Mouse (Mus musculus): ENCODE results near the gene Bckdha. TPM values are rescaled to one million over a fixed set of nuclear protein-coding genes. Genes with fewer than 3 reads are reported as not detected.

The Bckdha gene
- polyA plus RNA-seq, 1 experiment from 2014 or later: 96.3 TPM

DNA sequence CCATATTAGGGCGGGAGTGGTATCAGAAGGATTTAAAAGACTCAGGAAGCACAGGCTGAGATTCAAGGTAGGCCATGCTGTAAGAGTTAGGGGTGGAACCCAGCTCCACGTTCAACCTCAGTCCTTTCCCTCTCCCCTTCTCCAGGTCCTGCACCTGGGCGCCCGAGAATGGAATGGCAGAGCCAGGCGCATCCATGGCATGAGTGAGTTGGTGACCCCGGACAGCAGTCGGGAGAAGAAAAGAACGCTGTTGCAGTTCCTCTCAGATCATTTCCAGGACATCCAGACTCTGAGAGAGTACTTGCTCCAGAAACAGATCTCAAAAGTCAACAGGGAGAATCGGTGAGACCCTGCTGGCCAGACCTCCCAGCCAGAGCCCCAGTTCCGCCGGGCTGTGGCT lies 38.0 kb downstream of the Bckdha start:
- no peak overlapping the region for H3K4me2 ChIP-seq (ENCODE audit: low read length)
- no peaks in the 10 kb centered on the region for H3K9me3 ChIP-seq (replicated peaks; ENCODE audit: low read length)
- no peak overlapping the region for H3K4me3 ChIP-seq (replicated peaks; ENCODE audit: low read depth, low read length)
- no peak for TF ChIP-seq CTCF (IDR thresholded peaks at IDR 0.05; ENCODE audit: low read depth)
- no peaks in the 10 kb centered on the region for H3K27me3 ChIP-seq (ENCODE audit: insufficient read depth, low read length)
- no peak overlapping the region for H3K9ac ChIP-seq (ENCODE audit: low read depth, low read length)
- 0 out of 2 replicates have a peak, but pooled peaks cover 6% of the 10 kb centered on the region for H3K4me1 ChIP-seq (replicated peaks; ENCODE audit: insufficient read depth, low read length)
- DNase-seq (ENCODE audit: low spot score): no peak
- no peak overlapping the region for H3K27ac ChIP-seq
- ATAC-seq (replicated peaks; ENCODE audit: low FRiP score, low read depth): no peak
- peaks cover 8% of the 10 kb centered on the region; the same call in 1 of the 2 replicates for H3K36me3 ChIP-seq (ENCODE audit: insufficient read depth, low read length)
- WGBS: 87% methylated on average over 11 of the region's 11 CpGs

- DNase-seq (ENCODE audit: low spot score): no peak
- 0 out of 2 replicates have a peak, but pooled peaks cover 6% of the 10 kb centered on the region for H3K4me1 ChIP-seq (replicated peaks; ENCODE audit: insufficient read depth, low read length)
- WGBS: 84% methylated on average over 5 of the region's 5 CpGs
- no peaks in the 10 kb centered on the region for H3K27me3 ChIP-seq (ENCODE audit: insufficient read depth, low read length)
- H3K4me3 ChIP-seq (replicated peaks; ENCODE audit: low read depth, low read length): peak overlapping the region; percentile 55
- no peak for TF ChIP-seq CTCF (IDR thresholded peaks at IDR 0.05; ENCODE audit: low read depth)
- 0 out of 2 replicates have a peak overlapping the region, but pooled peaks have one; percentile 53 for H3K9ac ChIP-seq (ENCODE audit: low read depth, low read length)
- peaks cover 6% of the 10 kb centered on the region; the same call in 1 of the 2 replicates for H3K36me3 ChIP-seq (ENCODE audit: insufficient read depth, low read length)
- ATAC-seq (replicated peaks; ENCODE audit: low FRiP score, low read depth): no peak
- no peaks in the 10 kb centered on the region for H3K9me3 ChIP-seq (replicated peaks; ENCODE audit: low read length)
- H3K27ac ChIP-seq: peak overlapping the region; percentile 87; the same call in 1 of the 2 replicates
- H3K4me2 ChIP-seq (ENCODE audit: low read length): peak overlapping the region; percentile 53
Measured at GRCm38 (mm10) chr7:25620101-25620500, 38.7 kb downstream of the Bckdha start.

DNA sequence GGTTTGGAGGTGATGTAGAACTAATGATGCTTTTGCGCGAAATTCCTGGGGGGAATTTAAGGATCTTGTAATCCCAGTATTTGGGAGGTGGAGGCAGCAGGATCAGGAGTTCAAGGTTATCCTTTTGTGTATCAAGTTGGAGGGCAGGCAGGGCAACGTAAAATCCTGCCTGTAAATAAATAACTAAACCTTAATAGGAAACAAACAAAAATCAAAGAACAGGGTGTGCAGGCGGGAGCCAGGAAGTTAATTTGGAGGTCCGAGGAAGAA lies 39.1 kb downstream of the Bckdha start:
- peaks cover 3% of the 10 kb centered on the region; the same call in 1 of the 2 replicates for H3K36me3 ChIP-seq (ENCODE audit: insufficient read depth, low read length)
- no peak for TF ChIP-seq CTCF (IDR thresholded peaks at IDR 0.05; ENCODE audit: low read depth)
- H3K27me3 ChIP-seq (ENCODE audit: insufficient read depth, low read length): no peaks in the 10 kb centered on the region
- no peak for ATAC-seq (replicated peaks; ENCODE audit: low FRiP score, low read depth)
- H3K4me2 ChIP-seq (ENCODE audit: low read length): peak overlapping the region; percentile 53
- 0 out of 2 replicates have a peak, but pooled peaks cover 6% of the 10 kb centered on the region for H3K4me1 ChIP-seq (replicated peaks; ENCODE audit: insufficient read depth, low read length)
- H3K4me3 ChIP-seq (replicated peaks; ENCODE audit: low read depth, low read length): peak overlapping the region; percentile 55
- peak overlapping the region; percentile 87 for H3K27ac ChIP-seq
- peak overlapping the region; percentile 53 for H3K9ac ChIP-seq (ENCODE audit: low read depth, low read length)
- WGBS: 14% methylated on average over 5 of the region's 5 CpGs
- DNase-seq (ENCODE audit: low spot score): no peak
- H3K9me3 ChIP-seq (replicated peaks; ENCODE audit: low read length): no peaks in the 10 kb centered on the region

DNA sequence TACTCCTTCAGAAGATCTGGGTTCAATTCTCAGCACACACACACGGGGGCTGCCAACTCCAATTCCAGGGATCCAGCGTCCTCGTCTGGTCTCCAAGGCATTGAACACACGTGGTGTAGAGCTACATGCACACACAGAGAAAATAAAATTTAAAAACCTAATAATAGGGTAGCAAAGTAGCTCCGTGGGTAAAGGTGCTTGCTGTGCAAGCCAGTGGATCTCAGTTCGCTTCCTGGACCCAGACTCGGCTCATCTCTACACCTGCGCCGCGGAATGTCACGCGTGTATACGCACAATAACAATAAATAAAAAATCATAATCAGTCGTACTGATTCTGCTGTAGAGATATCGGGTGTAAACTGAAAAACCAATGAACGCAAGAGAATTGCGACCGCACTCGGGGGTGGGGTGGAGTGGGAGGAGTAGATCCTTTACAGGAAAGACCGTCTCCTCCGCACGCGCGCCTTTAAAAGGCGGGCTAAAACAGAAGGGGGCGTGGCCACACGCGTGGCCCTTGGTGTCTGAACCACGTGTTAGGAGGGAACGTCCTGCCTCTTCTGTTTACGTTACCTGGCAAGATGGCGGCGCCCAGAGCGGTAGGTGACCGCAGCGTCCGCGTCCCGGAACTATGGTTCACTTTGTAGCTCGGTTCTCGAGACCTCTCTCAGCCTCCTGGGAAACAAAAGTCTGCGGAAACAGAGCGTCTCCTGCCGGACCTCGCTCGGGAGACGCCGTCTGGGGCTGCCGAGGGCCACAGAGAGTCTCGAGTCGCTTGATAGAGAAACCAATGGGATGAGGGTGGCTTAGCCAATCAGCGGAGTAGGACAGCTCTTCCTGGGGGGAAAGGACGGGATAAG lies 39.7 kb downstream of the Bckdha start, which contains the start of gene Dmac2:
Gene Dmac2 (plus strand): TSS at position 550 of the 857 bp plus-strand sequence.
- H3K36me3 ChIP-seq (ENCODE audit: insufficient read depth, low read length): peaks cover 3% of the 10 kb centered on the region; the same call in 1 of the 2 replicates
- 1% methylated on average over 53 of the region's 53 CpGs for WGBS
- H3K9ac ChIP-seq (ENCODE audit: low read depth, low read length): peak within 1 kb of the TSS; percentile 53
- no peak; the same call in 1 of the 2 replicates for TF ChIP-seq CTCF (IDR thresholded peaks at IDR 0.05; ENCODE audit: low read depth)
- peak within 1 kb of the TSS; percentile 87 for H3K27ac ChIP-seq
- peak; percentile 86 for ATAC-seq (replicated peaks; ENCODE audit: low FRiP score, low read depth)
- H3K4me3 ChIP-seq (replicated peaks; ENCODE audit: low read depth, low read length): peak within 1 kb of the TSS; percentile 55
- peak; percentile 96 for DNase-seq (ENCODE audit: low spot score)
- H3K4me1 ChIP-seq (replicated peaks; ENCODE audit: insufficient read depth, low read length): 0 out of 2 replicates have a peak, but pooled peaks cover 6% of the 10 kb centered on the region
- no peaks in the 10 kb centered on the region for H3K27me3 ChIP-seq (ENCODE audit: insufficient read depth, low read length)
- H3K4me2 ChIP-seq (ENCODE audit: low read length): peak within 1 kb of the TSS; percentile 53
- H3K9me3 ChIP-seq (replicated peaks; ENCODE audit: low read length): no peaks in the 10 kb centered on the region

DNA sequence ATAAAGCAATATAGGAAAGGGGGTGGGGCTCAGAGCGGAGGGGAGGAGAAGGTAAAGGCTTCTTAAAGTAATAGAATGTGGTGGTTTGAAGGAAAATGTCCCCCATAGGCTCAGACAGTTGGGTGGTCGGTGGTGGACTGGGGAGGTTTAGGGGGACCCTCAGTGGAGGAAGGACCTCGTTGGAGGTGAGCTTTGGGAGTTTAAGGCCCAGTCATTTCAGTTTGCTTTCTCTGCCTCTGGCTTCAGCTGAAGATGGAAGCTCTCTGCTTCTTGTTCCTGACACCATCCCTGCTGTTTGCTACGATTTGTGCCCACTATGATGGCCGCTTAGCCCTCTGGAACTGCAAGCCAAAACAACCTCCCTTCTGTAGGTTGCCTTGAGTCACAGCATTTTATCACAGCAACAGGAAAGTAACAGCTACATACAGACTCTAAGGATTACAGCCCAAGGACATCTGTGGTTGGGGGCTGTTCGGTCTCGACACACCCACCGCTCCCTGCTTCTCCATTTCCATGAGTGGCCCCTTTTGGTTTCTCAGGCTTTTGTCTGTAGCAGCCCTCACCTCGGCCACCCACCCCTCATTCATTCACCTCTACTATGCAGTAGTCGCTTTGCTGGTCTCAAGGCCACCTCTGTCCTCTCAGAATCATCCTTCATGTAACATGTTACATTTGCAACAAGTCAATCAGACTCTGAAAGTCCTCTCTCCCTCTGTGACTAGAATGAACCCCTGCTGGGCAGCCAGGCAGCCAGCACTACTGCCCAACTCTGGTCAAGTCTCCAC lies 41.2 kb downstream of the Bckdha start:
- DNase-seq (ENCODE audit: low spot score) (no peak), ATAC-seq (replicated peaks; ENCODE audit: low FRiP score, low read depth) (no peak)
- 79% methylated on average over 10 of the region's 10 CpGs for WGBS

DNA sequence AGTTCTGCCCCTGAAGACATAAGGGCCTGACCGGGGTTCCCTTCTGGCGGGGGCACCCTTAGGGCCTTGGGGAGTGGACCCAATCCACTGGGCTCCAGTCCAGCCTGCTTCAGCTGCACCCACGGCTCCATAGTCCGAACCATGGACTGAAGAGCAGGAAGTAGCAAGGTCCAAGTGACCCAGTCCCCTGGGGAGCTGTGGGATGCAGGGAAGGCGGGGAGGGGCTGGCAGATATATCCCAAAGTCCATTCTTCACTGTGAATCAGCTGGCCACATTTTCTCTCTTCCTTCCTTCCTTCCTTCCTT lies 43.1 kb downstream of the Bckdha start, which contains the start of gene Erich4:
Gene Erich4 (minus strand): TSS at position 187 of the 306 bp plus-strand sequence.
- 0 out of 2 replicates have a peak within 1 kb of the TSS, but pooled peaks have one; percentile 25 for H3K27ac ChIP-seq
- WGBS: 69% methylated on average over 5 of the region's 5 CpGs
- no peak within 1 kb of the TSS for H3K9ac ChIP-seq (ENCODE audit: low read depth, low read length)
- DNase-seq (ENCODE audit: low spot score): peak; percentile 15
- no peaks in the 10 kb centered on the region for H3K27me3 ChIP-seq (ENCODE audit: insufficient read depth, low read length)
- no peaks in the 10 kb centered on the region for H3K9me3 ChIP-seq (replicated peaks; ENCODE audit: low read length)
- H3K4me3 ChIP-seq (replicated peaks; ENCODE audit: low read depth, low read length): no peak within 1 kb of the TSS
- TF ChIP-seq CTCF (IDR thresholded peaks at IDR 0.05; ENCODE audit: low read depth): no peak
- ATAC-seq (replicated peaks; ENCODE audit: low FRiP score, low read depth): peak; percentile 70
- 0 out of 2 replicates have a peak, but pooled peaks cover 6% of the 10 kb centered on the region for H3K4me1 ChIP-seq (replicated peaks; ENCODE audit: insufficient read depth, low read length)
- no peak within 1 kb of the TSS for H3K4me2 ChIP-seq (ENCODE audit: low read length)
- H3K36me3 ChIP-seq (ENCODE audit: insufficient read depth, low read length): no peaks in the 10 kb centered on the region

More for the DNA sequence above, 41.2 kb downstream of the Bckdha start:
- Histone ChIP-seq H3K4me3 (replicated peaks; ENCODE audit: low read depth, low read length) (no peak overlapping the region), H3K4me1 (replicated peaks; ENCODE audit: insufficient read depth, low read length) (0 out of 2 replicates have a peak, but pooled peaks cover 6% of the 10 kb centered on the region), H3K27ac (no peak overlapping the region), H3K36me3 (ENCODE audit: insufficient read depth, low read length) (no peaks in the 10 kb centered on the region; the same call in 1 of the 2 replicates), H3K4me2 (ENCODE audit: low read length) (no peak overlapping the region), H3K9me3 (replicated peaks; ENCODE audit: low read length) (no peaks in the 10 kb centered on the region), H3K27me3 (ENCODE audit: insufficient read depth, low read length) (no peaks in the 10 kb centered on the region), H3K9ac (ENCODE audit: low read depth, low read length) (no peak overlapping the region)
- TF ChIP-seq CTCF (IDR thresholded peaks at IDR 0.05; ENCODE audit: low read depth): no peak

Data from kidney, postnatal 0 days (tissue).